Mouse (Mus musculus): Measurements from ENCODE around the gene Aamdc. TPM values are rescaled to one million over a fixed set of nuclear protein-coding genes. Genes with fewer than 3 reads are reported as not detected.

Gene Aamdc
- 25.7 and 37.0 TPM in 2 replicates for total RNA-seq (2014; rRNA removed)
- 56.6 and 59.3 TPM in 2 replicates for polyA plus RNA-seq (2015; fragmentation: Nextera tagmentation; extraction: Ambion mirVana)

- DNase-seq, result peak; percentile 97
- H3K27ac ChIP-seq (ENCODE audit: low read depth, low read length), result peak within 1 kb of the TSS; percentile 98
- peak; percentile 81 for TF ChIP-seq CTCF (IDR thresholded peaks at IDR 0.05; ENCODE audit: low read depth)
- peak; percentile 97 for ATAC-seq
- H3K36me3 ChIP-seq (ENCODE audit: insufficient read depth), result no peaks in the 10 kb centered on the region
- no peaks in the 10 kb centered on the region for H3K9me3 ChIP-seq (ENCODE audit: low read length)
- H3K4me3 ChIP-seq (ENCODE audit: low read depth, low read length), result peak within 1 kb of the TSS; percentile 99
- H3K4me2 ChIP-seq (ENCODE audit: low read depth), result peak within 1 kb of the TSS; percentile 64
- no peaks in the 10 kb centered on the region for H3K27me3 ChIP-seq (ENCODE audit: insufficient read depth, low read length)
- peak within 1 kb of the TSS; percentile 99 for H3K9ac ChIP-seq
- H3K4me1 ChIP-seq (ENCODE audit: insufficient read depth), result peaks cover 7% of the 10 kb centered on the region; the same call in 1 of the 2 replicates
- 2% methylated on average over 53 of the region's 68 CpGs for WGBS
These were observed at the start of gene Aamdc, which contains the start of gene Rsf1 for GRCm38 (mm10) chr7:97579067-97579975. Aamdc (minus strand) TSS chr7:97579497. Rsf1 (plus strand) TSS chr7:97579889.

- H3K4me2 ChIP-seq (ENCODE audit: low read depth), result no peak overlapping the region
- H3K9me3 ChIP-seq (ENCODE audit: low read length), result no peaks in the 10 kb centered on the region
- TF ChIP-seq CTCF (IDR thresholded peaks at IDR 0.05; ENCODE audit: low read depth), result no peak
- 0 out of 2 replicates have a peak, but pooled peaks cover 2% of the 10 kb centered on the region for H3K36me3 ChIP-seq (ENCODE audit: insufficient read depth)
- DNase-seq (no peak), ATAC-seq (no peak)
- H3K4me3 ChIP-seq (ENCODE audit: low read depth, low read length), result no peak overlapping the region
- no peaks in the 10 kb centered on the region for H3K4me1 ChIP-seq (ENCODE audit: insufficient read depth)
- no peak overlapping the region for H3K27ac ChIP-seq (ENCODE audit: low read depth, low read length)
- no peaks in the 10 kb centered on the region for H3K27me3 ChIP-seq (ENCODE audit: insufficient read depth, low read length)
- H3K9ac ChIP-seq, result no peak overlapping the region
These were observed 44.1 kb upstream of the Aamdc start for GRCm38 (mm10) chr7:97623402-97623801.

GRCm38 (mm10) chr7:97622676-97623075, 43.4 kb upstream of the Aamdc start:
- TF ChIP-seq CTCF (IDR thresholded peaks at IDR 0.05; ENCODE audit: low read depth), result no peak
- Histone ChIP-seq H3K27ac (ENCODE audit: low read depth, low read length) (no peak overlapping the region), H3K36me3 (ENCODE audit: insufficient read depth) (0 out of 2 replicates have a peak, but pooled peaks cover 7% of the 10 kb centered on the region), H3K9ac (no peak overlapping the region), H3K27me3 (ENCODE audit: insufficient read depth, low read length) (no peaks in the 10 kb centered on the region), H3K4me3 (ENCODE audit: low read depth, low read length) (no peak overlapping the region), H3K4me2 (ENCODE audit: low read depth) (no peak overlapping the region), H3K4me1 (ENCODE audit: insufficient read depth) (no peaks in the 10 kb centered on the region), H3K9me3 (ENCODE audit: low read length) (no peaks in the 10 kb centered on the region)
- ATAC-seq (no peak), DNase-seq (no peak)
- 94% methylated on average over 1 of the region's 1 CpGs for WGBS

- Histone ChIP-seq H3K27me3 (ENCODE audit: insufficient read depth, low read length) (no peaks in the 10 kb centered on the region), H3K4me1 (ENCODE audit: insufficient read depth) (no peaks in the 10 kb centered on the region), H3K4me2 (ENCODE audit: low read depth) (no peak overlapping the region), H3K9ac (no peak overlapping the region), H3K4me3 (ENCODE audit: low read depth, low read length) (no peak overlapping the region), H3K27ac (ENCODE audit: low read depth, low read length) (no peak overlapping the region), H3K36me3 (ENCODE audit: insufficient read depth) (0 out of 2 replicates have a peak, but pooled peaks cover 8% of the 10 kb centered on the region), H3K9me3 (ENCODE audit: low read length) (no peaks in the 10 kb centered on the region)
- DNase-seq, result no peak
- TF ChIP-seq CTCF (IDR thresholded peaks at IDR 0.05; ENCODE audit: low read depth), result no peak
- no peak for ATAC-seq
- over 99% methylated on average over 5 of the region's 5 CpGs for WGBS
These were observed 42.0 kb upstream of the Aamdc start for GRCm38 (mm10) chr7:97621346-97621745.

GRCm38 (mm10) chr7:97598548-97598947, 19.3 kb upstream of the Aamdc start:
- no peak overlapping the region for H3K4me3 ChIP-seq (ENCODE audit: low read depth, low read length)
- no peak for DNase-seq

GRCm38 (mm10) chr7:97593535-97593934, 14.2 kb upstream of the Aamdc start:
- Histone ChIP-seq H3K4me2 (ENCODE audit: low read depth) (no peak overlapping the region), H3K9ac (no peak overlapping the region), H3K9me3 (ENCODE audit: low read length) (no peaks in the 10 kb centered on the region), H3K4me3 (ENCODE audit: low read depth, low read length) (no peak overlapping the region), H3K27me3 (ENCODE audit: insufficient read depth, low read length) (no peaks in the 10 kb centered on the region), H3K36me3 (ENCODE audit: insufficient read depth) (peaks cover 4% of the 10 kb centered on the region; the same call in 1 of the 2 replicates), H3K4me1 (ENCODE audit: insufficient read depth) (no peaks in the 10 kb centered on the region), H3K27ac (ENCODE audit: low read depth, low read length) (no peak overlapping the region)
- ATAC-seq (no peak), DNase-seq (no peak)
- TF ChIP-seq CTCF (IDR thresholded peaks at IDR 0.05; ENCODE audit: low read depth), result no peak
- WGBS, result 91% methylated on average over 2 of the region's 2 CpGs

More at GRCm38 (mm10) chr7:97598548-97598947, 19.3 kb upstream of the Aamdc start:
- TF ChIP-seq CTCF (IDR thresholded peaks at IDR 0.05; ENCODE audit: low read depth), result no peak
- WGBS, result 97% methylated on average over 2 of the region's 2 CpGs
- no peak overlapping the region for H3K4me2 ChIP-seq (ENCODE audit: low read depth)
- H3K9ac ChIP-seq, result no peak overlapping the region
- ATAC-seq, result no peak
- H3K36me3 ChIP-seq (ENCODE audit: insufficient read depth), result no peaks in the 10 kb centered on the region
- H3K4me1 ChIP-seq (ENCODE audit: insufficient read depth), result no peaks in the 10 kb centered on the region
- no peaks in the 10 kb centered on the region for H3K27me3 ChIP-seq (ENCODE audit: insufficient read depth, low read length)
- no peak overlapping the region for H3K27ac ChIP-seq (ENCODE audit: low read depth, low read length)
- no peaks in the 10 kb centered on the region for H3K9me3 ChIP-seq (ENCODE audit: low read length)

- no peak for ATAC-seq
- 96% methylated on average over 4 of the region's 4 CpGs for WGBS
- no peak overlapping the region for H3K9ac ChIP-seq
- TF ChIP-seq CTCF (IDR thresholded peaks at IDR 0.05; ENCODE audit: low read depth), result no peak
- H3K4me2 ChIP-seq (ENCODE audit: low read depth), result no peak overlapping the region
- no peaks in the 10 kb centered on the region for H3K4me1 ChIP-seq (ENCODE audit: insufficient read depth)
- H3K27ac ChIP-seq (ENCODE audit: low read depth, low read length), result no peak overlapping the region
- no peaks in the 10 kb centered on the region for H3K27me3 ChIP-seq (ENCODE audit: insufficient read depth, low read length)
- no peaks in the 10 kb centered on the region for H3K9me3 ChIP-seq (ENCODE audit: low read length)
- no peak overlapping the region for H3K4me3 ChIP-seq (ENCODE audit: low read depth, low read length)
- peaks cover 4% of the 10 kb centered on the region; the same call in 1 of the 2 replicates for H3K36me3 ChIP-seq (ENCODE audit: insufficient read depth)
- DNase-seq, result no peak
These were observed 13.1 kb upstream of the Aamdc start for GRCm38 (mm10) chr7:97592396-97592795.

Data from forebrain, postnatal 0 days (tissue).